Mouse (Mus musculus) thymus, postnatal 36 days (tissue): Measurements from ENCODE around the gene Dscaml1.

Experiments
- DNase-seq, 2 experiments: peaks; one replicate each; pipeline ENCODE4 v3.0.0; 2022; ENCODE audit warnings: mixed read lengths in 2 of 2

The Dscaml1 gene

DNA sequence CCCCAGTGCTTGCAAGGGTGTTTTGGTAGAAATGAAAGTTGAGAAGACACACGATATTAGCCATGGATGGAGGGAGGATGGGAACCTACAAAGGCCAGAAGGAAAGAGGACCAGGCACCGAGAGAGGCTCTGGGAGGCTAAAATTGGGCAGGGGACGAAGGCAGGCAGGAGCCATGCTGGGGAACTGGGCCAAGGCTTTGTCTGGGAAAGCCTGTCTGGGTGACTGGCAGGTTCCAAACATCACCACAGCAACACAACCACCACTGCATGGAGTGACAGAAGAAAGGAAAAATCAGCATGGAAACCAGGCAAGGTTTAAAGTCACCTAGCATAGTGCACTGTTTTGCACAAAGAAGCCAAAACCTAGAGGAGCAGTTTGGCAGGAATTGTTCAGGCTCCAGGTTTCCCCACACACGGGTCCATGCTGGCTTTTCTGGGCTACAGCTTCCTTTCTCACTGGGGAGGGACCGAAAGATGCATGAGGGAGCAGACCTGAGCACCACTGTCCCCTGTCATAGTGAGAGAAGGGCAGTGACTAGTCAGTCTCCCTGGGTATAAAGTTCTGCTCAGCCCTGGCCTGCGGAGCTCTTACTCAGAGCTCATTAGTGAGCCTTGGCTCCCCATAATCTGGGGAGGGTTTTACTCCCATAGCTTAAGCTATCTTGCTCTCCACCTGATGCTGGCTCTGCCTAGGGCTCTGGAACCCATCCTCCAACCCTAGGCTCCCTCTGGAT, 211.9 kb downstream of the Dscaml1 start:
- DNase-seq, result no peak

DNA sequence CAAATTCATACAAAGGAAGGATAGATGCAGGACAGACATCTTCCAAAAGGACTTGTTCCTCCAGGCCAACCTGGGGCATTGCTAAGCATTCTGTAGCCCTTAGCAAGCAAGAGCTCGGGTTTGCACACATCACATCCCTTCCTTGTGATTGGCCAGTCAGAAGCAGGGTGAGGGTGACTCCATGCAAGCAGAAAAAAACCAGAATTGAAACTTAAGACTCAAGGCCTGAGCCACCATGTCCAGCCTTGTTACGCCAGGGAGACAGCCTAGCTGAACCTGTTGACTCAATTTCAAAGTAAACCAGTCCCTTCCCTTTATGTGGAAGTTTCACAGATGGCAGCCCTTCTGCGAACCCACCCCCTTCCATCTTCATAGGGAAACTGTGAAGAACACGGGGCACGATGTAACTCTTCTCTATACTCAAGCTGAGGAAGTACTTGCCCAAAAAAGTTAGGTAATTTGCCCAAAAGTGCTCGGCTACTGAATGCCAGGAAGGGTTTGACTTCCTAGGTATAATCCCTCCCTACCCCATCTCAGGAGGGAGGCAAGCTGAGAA, 218.5 kb downstream of the Dscaml1 start:
- DNase-seq, result no peak

- no peak for DNase-seq
These were observed 219.1 kb downstream of the Dscaml1 start for GRCm38 (mm10) chr9:45645526-45645925.

- no peak for DNase-seq
These were observed 224.8 kb downstream of the Dscaml1 start for GRCm38 (mm10) chr9:45651078-45651809.

DNA sequence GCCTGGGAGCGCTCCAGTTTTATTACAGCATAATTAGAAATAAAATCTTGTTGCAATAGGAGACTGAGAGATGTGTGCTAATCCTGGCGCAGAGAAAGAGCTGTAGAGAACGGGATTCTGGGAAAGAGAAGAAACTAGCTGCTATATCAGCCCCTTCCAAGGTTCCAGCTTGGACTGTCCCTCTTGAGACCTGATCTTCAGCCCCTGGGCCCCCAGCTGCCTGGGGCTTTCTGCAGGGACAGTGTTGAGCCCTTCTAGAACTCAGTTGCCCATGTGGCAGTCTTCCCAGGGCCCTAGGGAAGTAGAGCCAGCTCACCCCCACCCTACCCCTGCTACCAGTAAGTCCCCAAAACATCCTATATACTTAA, 225.4 kb downstream of the Dscaml1 start:
- no peak for DNase-seq

GRCm38 (mm10) chr9:45657172-45658062, 231.0 kb downstream of the Dscaml1 start:
- DNase-seq, result no peak

GRCm38 (mm10) chr9:45660191-45660590, 233.8 kb downstream of the Dscaml1 start:
- DNase-seq, result no peak

DNA sequence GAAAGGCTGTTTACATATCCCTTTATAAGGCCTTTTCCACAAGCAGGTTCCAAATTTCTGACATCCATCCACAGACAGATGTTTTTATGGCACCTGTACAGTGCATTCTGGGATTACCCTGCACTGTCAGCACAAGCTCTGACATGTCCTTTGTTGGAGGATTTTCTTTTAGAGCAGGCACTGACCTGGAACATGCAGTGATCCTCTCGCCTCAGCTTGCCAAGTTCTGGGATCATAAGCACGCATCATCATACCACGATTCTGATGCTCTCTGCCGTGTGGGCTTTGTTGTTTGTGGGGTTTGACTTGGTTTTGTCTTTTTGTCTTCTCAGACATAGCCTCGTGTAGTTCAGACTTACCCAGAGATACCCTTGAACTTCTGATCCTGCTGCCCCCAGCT, 236.0 kb downstream of the Dscaml1 start:
- DNase-seq, result no peak

DNA sequence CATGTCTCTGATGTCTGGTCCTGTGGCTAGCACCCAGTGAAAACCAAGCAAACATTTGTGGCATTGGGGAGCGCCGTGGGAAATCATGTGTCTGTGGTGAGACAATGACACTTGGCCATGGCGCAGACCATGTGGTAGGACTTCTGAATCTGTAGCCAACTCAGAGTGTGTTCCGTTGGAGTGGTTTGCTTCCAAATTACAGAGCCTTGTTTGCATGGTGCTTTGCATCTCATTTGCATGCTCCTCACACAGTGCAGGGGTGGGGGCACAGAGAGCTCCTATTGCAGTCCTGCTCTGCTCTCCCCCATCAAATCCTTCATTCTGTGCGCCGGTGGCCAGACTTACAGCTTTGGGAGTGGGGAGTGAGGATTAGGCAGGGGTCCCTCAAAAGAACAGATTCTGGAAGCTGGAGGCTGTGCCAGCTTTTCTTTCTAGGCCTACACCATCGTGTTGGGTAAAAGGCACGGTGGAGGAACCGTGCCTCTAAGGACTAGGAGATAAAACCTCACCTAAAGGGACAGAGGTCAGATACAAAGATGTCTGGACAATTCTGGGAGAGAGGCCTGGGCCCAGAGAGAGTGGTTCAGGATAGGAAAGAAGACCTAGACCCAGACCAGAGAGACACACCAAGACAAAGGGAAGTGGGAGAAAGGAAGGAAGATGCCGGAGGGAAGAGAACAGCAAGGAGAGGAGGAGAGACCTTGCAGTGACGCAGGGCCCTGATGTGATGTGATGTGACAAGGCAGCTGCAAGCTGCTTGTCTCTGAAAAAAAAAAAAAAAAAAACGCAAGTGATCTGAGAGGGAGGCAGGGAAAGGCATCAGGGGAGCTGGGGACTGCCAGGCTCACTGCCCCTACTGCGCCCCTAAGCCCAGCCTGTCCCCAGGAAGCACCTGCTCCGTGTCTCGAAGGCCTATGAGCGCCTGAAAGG, 237.2 kb downstream of the Dscaml1 start:
- no peak for DNase-seq

DNA sequence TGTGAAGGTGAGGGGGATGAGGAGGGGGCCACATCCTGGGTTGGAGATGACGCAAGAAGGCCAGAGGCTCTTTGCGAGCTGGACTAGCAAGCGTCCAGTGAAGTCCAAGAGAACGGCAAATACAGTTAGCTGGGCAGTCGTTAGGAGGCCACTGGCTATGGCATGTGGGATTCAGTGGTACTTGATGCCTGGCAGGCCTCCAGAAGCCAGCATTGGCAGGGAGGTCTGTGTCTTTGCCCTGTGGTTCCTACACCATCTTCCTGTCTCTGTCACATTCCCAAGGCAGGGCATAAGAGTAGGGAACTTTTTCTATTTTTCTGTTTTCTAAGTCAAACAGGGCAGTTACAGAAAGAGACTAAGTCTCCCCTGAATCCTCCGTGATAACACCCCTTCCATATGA, 237.9 kb downstream of the Dscaml1 start:
- no peak for DNase-seq

GRCm38 (mm10) chr9:45664871-45665394, 238.5 kb downstream of the Dscaml1 start:
- no peak for DNase-seq

DNA sequence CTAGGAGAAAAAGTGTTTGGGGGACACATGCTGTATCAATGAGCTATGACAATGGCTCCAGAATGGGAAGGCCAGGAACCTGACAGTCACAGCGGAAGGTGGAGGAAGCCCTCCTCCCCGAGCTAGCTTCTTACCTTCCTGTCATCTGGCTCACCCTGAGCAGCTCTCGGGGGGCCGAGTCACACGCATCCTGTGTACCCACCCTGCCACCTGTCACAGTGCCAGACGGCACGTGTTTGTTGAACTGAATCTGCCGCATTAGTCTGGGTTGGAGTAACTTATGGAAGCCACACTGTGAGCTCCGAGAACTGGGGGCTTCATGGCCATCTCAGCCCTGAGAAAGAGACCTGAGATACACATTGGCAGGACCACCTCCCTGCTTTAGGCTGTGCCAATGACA, 249.5 kb downstream of the Dscaml1 start:
- peak; percentile 22 to 54 for DNase-seq

DNA sequence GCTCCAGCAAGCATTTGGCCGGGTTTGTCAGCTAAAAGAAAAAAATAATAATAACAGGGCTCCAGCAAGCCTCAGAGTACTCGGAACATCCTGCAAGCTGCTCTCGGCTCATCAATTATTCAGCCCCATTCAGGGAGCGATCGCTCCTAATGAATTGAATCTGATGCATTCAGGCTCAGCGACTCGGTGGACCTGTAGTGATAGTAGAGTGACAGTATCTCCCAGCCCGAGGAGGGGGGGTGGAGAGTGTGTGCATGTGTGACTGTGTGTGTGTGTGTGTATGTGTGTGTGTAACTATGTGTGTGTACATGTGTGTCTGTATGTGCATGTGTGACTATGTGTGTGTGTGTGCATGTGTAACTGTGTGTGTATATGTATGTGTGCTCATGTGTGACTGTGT, 250.2 kb downstream of the Dscaml1 start:
- DNase-seq, result no peak

GRCm38 (mm10) chr9:45677236-45677781, 250.9 kb downstream of the Dscaml1 start:
- peak; percentile 3 to 12 for DNase-seq

DNA sequence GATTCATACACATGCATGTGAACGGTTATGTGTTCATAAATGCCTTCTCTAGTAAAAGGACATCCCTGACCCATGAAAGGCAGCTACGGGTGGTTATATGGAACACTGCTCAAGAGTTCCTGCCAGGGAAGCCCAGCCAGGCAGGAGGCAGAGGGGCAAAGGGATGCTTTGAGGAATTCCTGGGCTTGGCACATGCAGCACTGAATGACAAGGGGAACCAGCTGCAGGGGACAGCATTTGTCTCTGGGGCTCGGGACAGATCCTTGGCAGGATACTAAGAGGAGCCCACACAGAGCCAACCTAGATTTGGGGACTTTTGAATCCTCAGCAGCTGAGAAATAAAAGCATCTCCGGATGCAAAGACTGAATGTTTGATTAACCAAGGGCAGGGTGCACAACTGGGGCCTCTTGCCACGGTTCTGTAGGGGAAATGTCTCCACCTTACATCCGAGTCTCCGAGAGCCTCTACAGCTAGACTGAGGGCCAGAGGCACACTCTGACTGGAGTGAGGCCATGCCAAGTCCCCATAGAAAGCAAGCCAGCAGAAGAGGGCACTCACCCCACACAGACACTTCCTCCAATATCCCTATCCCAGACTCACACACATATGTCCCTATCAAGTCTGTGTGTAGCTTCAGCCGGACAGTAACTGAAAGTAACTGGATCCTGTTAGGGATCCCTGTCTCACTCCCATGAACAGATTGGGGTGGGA, 251.7 kb downstream of the Dscaml1 start:
- no peak for DNase-seq

- no peak for DNase-seq
These were observed 252.2 kb downstream of the Dscaml1 start for GRCm38 (mm10) chr9:45678664-45679026.

GRCm38 (mm10) chr9:45682461-45682998, 256.1 kb downstream of the Dscaml1 start:
- DNase-seq, result no peak

DNA sequence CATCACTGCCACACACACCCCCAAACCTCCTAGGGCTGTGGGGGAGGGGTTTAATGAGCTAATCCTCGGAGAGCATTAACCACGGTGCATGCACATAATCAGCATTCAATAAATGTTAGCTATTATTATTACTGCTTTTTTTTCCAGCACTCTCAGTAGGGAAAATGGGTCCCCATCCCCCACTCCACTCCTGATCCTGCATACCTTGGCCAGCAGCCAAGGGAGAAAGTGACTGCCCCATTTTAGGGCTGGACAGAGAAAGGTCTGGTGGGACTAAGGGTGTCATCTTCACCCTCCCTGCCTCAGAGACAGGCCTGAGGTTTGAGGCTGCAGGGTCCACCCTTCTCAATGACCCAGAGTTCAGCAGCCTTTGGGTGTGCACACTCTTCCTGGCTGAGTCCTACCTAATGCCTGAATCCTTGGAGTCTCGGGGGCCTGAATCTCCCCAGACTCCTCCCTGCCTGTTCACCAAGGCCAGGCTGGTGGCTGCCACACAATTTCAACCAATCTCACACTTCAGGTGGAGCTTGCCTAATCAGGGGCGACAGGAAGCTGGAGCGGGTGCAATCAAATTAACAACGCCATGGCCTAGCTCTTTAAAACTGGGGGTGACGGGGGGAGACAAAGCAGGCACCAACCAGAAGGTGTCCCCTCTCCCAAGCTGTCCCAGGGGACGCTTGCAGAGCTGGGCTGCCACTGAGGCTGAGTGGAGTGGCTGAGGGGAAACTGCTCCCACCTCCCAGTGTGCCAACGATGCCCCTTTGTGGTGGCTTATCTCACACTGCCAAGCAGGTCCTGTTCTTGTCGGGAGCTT, 267.2 kb downstream of the Dscaml1 start:
- no peak for DNase-seq

- DNase-seq, result no peak
These were observed 267.8 kb downstream of the Dscaml1 start for GRCm38 (mm10) chr9:45694256-45694655.

DNA sequence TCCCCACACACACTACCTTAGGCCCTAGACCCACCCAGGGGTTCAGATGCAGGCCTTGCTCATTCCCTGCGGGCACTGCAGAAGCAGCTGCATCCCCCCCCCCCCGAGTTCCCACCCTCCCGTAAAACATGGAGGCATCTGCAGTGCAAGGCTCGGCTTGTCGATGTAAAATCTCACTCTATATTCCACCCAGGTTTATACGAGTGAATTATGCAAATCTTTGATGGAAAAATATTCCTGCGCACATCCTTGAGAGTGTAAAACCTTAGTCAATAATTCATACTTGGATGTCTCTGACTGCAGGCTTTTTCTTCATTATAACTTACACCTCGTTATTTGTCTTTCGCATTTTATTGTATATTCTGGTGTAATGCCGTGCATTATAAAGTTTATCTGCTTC, 272.7 kb downstream of the Dscaml1 start:
- DNase-seq, result no peak
